Mouse (Mus musculus): Measurements from ENCODE around the gene Coro1b. TPM values are rescaled to one million over a fixed set of nuclear protein-coding genes. Genes with fewer than 3 reads are reported as not detected.

The Coro1b gene
- total and polyA plus RNA-seq, 2 experiments = 66.1 to 109 TPM

DNA sequence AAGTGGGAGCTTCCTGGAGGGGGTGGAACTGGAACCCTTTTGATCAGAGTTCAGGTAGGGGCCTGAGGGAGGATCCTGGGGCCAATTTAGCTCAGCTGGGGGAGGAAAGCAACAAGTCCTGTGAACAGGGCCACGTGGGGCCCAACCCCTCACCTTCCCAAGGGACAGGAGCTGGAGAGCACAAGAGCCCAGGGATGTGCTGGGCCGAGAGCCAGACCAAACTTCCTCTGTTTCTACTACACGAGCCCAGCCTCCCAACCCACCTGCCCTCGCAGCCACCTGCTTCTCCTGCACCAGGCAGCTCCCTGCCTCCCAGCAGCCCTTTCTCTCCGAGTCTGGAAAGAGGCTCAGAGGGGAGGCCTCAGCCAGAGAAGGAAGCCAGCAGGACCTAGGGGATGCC, 48.1 kb downstream of the Coro1b start:
- H3K27ac ChIP-seq (replicated peaks; ENCODE audit: insufficient read depth, low read depth, low read length) = no peak overlapping the region
- H3K4me1 ChIP-seq (ENCODE audit: control insufficient read depth, insufficient read depth, low read length) = peaks cover 39% of the 10 kb centered on the region

DNA sequence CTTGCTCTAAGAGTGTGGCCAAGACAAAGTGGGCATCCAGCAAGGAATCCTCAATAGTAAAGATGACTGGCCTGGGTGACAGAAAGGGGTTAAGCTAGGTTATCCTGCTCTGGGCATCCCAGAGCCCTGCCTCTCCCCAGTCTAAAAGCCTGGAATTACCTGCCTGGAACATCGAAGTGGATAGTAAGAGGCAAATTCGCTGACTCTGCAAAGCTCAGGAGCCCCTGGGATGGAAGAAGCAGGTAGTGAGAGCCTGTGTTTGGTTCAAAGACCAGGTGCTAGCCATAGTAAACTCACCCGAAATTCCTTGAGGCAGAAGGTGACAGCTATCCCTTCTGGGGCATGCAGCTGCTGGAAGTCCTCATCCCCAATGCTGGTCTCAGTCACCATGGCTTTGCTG, 48.8 kb downstream of the Coro1b start:
- Histone ChIP-seq H3K4me3 (ENCODE audit: insufficient read depth, low read depth, low read length) (no peak overlapping the region), H3K4me1 (ENCODE audit: control insufficient read depth, insufficient read depth, low read length) (peaks cover 41% of the 10 kb centered on the region), H3K27ac (replicated peaks; ENCODE audit: insufficient read depth, low read depth, low read length) (no peak overlapping the region), H3K9ac (ENCODE audit: low read depth, low read length) (no peak overlapping the region), H3K36me3 (ENCODE audit: control insufficient read depth, insufficient read depth, low read length) (peaks cover 6% of the 10 kb centered on the region; the same call in 1 of the 2 replicates), H3K27me3 (ENCODE audit: control insufficient read depth, insufficient read depth, low read length) (no peaks in the 10 kb centered on the region), H3K79me2 (ENCODE audit: control insufficient read depth, insufficient read depth, low read length) (peaks cover 12% of the 10 kb centered on the region)
- no peak for DNase-seq (ENCODE audit: extremely low read depth, low read depth, low spot score)
- WGBS = 76% methylated on average over 3 of the region's 3 CpGs
- no peak for TF ChIP-seq POLR2A (IDR thresholded peaks at IDR 0.05; ENCODE audit: extremely low read depth, insufficient read depth, low read length)
- no peak for TF ChIP-seq CTCF (IDR thresholded peaks at IDR 0.05; ENCODE audit: low read depth, low read length)

More for the DNA sequence above, 48.1 kb downstream of the Coro1b start:
- Histone ChIP-seq H3K4me3 (ENCODE audit: insufficient read depth, low read depth, low read length) (no peak overlapping the region), H3K36me3 (ENCODE audit: control insufficient read depth, insufficient read depth, low read length) (peaks cover 6% of the 10 kb centered on the region; the same call in 1 of the 2 replicates), H3K79me2 (ENCODE audit: control insufficient read depth, insufficient read depth, low read length) (peaks cover 14% of the 10 kb centered on the region), H3K27me3 (ENCODE audit: control insufficient read depth, insufficient read depth, low read length) (no peaks in the 10 kb centered on the region), H3K9ac (ENCODE audit: low read depth, low read length) (no peak overlapping the region)
- DNase-seq (ENCODE audit: extremely low read depth, low read depth, low spot score) = no peak
- WGBS = 35% methylated on average over 5 of the region's 5 CpGs
- no peak for TF ChIP-seq CTCF (IDR thresholded peaks at IDR 0.05; ENCODE audit: low read depth, low read length)
- TF ChIP-seq POLR2A (IDR thresholded peaks at IDR 0.05; ENCODE audit: extremely low read depth, insufficient read depth, low read length) = no peak

DNA sequence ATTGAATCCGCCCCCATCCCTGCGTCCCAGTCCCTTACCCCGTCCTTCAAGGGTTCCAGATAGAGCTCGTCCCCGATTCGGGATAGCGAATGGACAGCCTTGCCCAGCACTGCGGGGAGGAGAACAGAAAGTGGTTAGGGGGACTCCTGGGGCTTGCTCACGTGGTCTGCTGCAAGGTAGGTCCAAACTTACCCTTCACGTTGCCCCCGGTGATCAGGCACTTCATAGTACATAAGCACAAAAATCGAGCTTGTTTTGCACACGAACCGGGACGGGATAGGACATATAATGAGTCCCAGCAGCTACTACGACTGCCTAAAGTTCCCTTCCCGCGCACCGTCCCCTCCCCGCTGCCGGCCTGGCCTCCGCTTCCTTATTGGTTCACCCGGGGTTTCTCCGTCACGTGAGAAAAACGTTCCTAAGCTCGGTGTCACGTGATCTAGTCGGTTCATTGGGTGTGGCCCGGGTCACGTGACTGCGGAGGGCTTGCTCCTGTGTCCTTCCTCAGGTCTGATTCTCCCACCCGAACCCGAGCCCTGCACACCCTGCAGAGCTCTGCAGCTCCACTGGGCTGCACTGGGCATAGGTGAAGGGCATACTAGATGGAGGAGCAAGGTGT, 53.0 kb downstream of the Coro1b start, which contains the start of gene Rad9a:
TSS of gene Rad9a (minus strand) at position 372 of the 619 bp plus-strand sequence.
- Histone ChIP-seq H3K36me3 (ENCODE audit: control insufficient read depth, insufficient read depth, low read length) (no peaks in the 10 kb centered on the region), H3K27ac (replicated peaks; ENCODE audit: insufficient read depth, low read depth, low read length) (peak within 1 kb of the TSS; percentile 8; the same call in 1 of the 2 replicates), H3K4me3 (ENCODE audit: insufficient read depth, low read depth, low read length) (peak within 1 kb of the TSS; percentile 78), H3K4me1 (ENCODE audit: control insufficient read depth, insufficient read depth, low read length) (peaks cover 14% of the 10 kb centered on the region), H3K79me2 (ENCODE audit: control insufficient read depth, insufficient read depth, low read length) (no peaks in the 10 kb centered on the region), H3K27me3 (ENCODE audit: control insufficient read depth, insufficient read depth, low read length) (no peaks in the 10 kb centered on the region), H3K9ac (ENCODE audit: low read depth, low read length) (peak within 1 kb of the TSS; percentile 79)
- under 1% methylated on average over 34 of the region's 34 CpGs for WGBS
- no peak for TF ChIP-seq CTCF (IDR thresholded peaks at IDR 0.05; ENCODE audit: low read depth, low read length)
- TF ChIP-seq POLR2A (IDR thresholded peaks at IDR 0.05; ENCODE audit: extremely low read depth, insufficient read depth, low read length) = 0 out of 2 replicates have a peak, but pooled peaks have one; percentile 32
- peak; percentile 86 for DNase-seq (ENCODE audit: extremely low read depth, low read depth, low spot score)

DNA sequence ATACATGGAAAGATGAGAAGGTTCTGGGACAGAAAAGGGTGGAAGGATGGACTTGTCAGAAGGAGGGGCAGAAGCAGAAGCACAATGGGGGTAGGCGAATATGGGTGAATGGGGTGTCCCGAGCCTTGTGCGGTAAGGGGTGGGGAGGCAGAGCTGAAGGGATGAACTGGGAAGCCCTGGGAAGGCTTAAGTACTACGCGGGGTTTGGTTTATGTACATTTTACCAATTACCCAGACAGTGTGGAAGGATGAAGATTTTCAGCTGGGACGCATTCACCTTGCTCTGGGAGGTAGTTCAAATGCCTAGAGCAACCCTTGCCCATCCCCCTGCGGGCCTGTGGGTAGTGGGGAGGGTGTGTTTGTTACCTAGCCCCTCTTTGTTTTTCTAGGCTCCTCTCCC, 53.7 kb downstream of the Coro1b start:
- Histone ChIP-seq H3K27ac (replicated peaks; ENCODE audit: insufficient read depth, low read depth, low read length) (no peak overlapping the region), H3K36me3 (ENCODE audit: control insufficient read depth, insufficient read depth, low read length) (no peaks in the 10 kb centered on the region), H3K27me3 (ENCODE audit: control insufficient read depth, insufficient read depth, low read length) (no peaks in the 10 kb centered on the region), H3K79me2 (ENCODE audit: control insufficient read depth, insufficient read depth, low read length) (no peaks in the 10 kb centered on the region), H3K4me3 (ENCODE audit: insufficient read depth, low read depth, low read length) (peak overlapping the region; percentile 78; the same call in 1 of the 2 replicates), H3K9ac (ENCODE audit: low read depth, low read length) (peak overlapping the region; percentile 79; the same call in 1 of the 2 replicates), H3K4me1 (ENCODE audit: control insufficient read depth, insufficient read depth, low read length) (peaks cover 10% of the 10 kb centered on the region)
- DNase-seq (ENCODE audit: extremely low read depth, low read depth, low spot score) = no peak
- 36% methylated on average over 7 of the region's 7 CpGs for WGBS
- TF ChIP-seq POLR2A (IDR thresholded peaks at IDR 0.05; ENCODE audit: extremely low read depth, insufficient read depth, low read length) (no peak), CTCF (IDR thresholded peaks at IDR 0.05; ENCODE audit: low read depth, low read length) (no peak)

DNA sequence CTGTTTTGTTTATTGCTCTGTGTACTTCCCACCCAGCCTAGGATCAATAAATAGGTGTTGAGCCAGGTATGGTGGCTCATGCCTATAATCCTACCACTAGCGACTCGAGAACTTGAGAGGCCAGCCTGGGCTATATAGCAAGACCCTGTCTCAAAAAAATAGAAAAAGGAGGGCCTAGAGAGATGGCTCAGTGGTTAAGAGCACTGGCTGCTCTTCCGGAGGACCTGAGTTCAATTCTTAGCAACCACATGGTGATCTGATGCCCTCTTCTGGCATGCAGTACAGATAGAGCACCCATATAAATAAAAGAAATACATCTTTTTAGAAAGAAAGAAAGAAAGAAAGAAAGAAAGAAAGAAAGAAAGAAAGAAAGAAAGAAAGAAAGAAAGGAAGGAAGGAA, 54.7 kb downstream of the Coro1b start:
- no peak overlapping the region for H3K9ac ChIP-seq (ENCODE audit: low read depth, low read length)
- no peak overlapping the region for H3K27ac ChIP-seq (replicated peaks; ENCODE audit: insufficient read depth, low read depth, low read length)
- TF ChIP-seq POLR2A (IDR thresholded peaks at IDR 0.05; ENCODE audit: extremely low read depth, insufficient read depth, low read length) (no peak), CTCF (IDR thresholded peaks at IDR 0.05; ENCODE audit: low read depth, low read length) (no peak)
- H3K4me1 ChIP-seq (ENCODE audit: control insufficient read depth, insufficient read depth, low read length) = peaks cover 10% of the 10 kb centered on the region
- H3K27me3 ChIP-seq (ENCODE audit: control insufficient read depth, insufficient read depth, low read length) = no peaks in the 10 kb centered on the region
- no peaks in the 10 kb centered on the region for H3K36me3 ChIP-seq (ENCODE audit: control insufficient read depth, insufficient read depth, low read length)
- H3K4me3 ChIP-seq (ENCODE audit: insufficient read depth, low read depth, low read length) = no peak overlapping the region
- no peaks in the 10 kb centered on the region for H3K79me2 ChIP-seq (ENCODE audit: control insufficient read depth, insufficient read depth, low read length)
- WGBS = 54% methylated on average over 3 of the region's 3 CpGs
- peak; percentile 30 for DNase-seq (ENCODE audit: extremely low read depth, low read depth, low spot score)

Other genes with a start within 250 kb of the Coro1b start
Only the 30 nearest of the 34 such genes appear.
- gene Unc93b1, start 213.4 kb upstream of the Coro1b start, total RNA-seq (2014; rRNA removed) = 41.1 and 41.5 TPM in 2 replicates
- gene Unc93b1, start 213.4 kb upstream of the Coro1b start, polyA plus RNA-seq (2012; rRNA removed) = 68.9 and 102 TPM in 2 replicates
- gene Aldh3b3, start 190.0 kb upstream of the Coro1b start, total RNA-seq (2014; rRNA removed) = 0.74 and 1.7 TPM in 2 replicates
- gene Aldh3b3, start 190.0 kb upstream of the Coro1b start, polyA plus RNA-seq (2012; rRNA removed) = 6.4 and 7.7 TPM in 2 replicates
- not detected in 2 replicates for gene Aldh3b2, start 176.3 kb upstream of the Coro1b start, total RNA-seq (2014; rRNA removed)
- 0.16 and 0.48 TPM in 2 replicates for gene Aldh3b2, start 176.3 kb upstream of the Coro1b start, polyA plus RNA-seq (2012; rRNA removed)
- 44.3 and 49.8 TPM in 2 replicates for gene Acy3, start 162.0 kb upstream of the Coro1b start, total RNA-seq (2014; rRNA removed)
- gene Acy3, start 162.0 kb upstream of the Coro1b start, polyA plus RNA-seq (2012; rRNA removed) = 232 and 326 TPM in 2 replicates
- not detected in 2 replicates for gene Tbx10, start 155.9 kb upstream of the Coro1b start, total RNA-seq (2014; rRNA removed)
- not detected in 2 replicates for gene Tbx10, start 155.9 kb upstream of the Coro1b start, polyA plus RNA-seq (2012; rRNA removed)
- 30.1 and 36.0 TPM in 2 replicates for gene Nudt8, start 148.0 kb upstream of the Coro1b start, total RNA-seq (2014; rRNA removed)
- 13.4 and 18.5 TPM in 2 replicates for gene Nudt8, start 148.0 kb upstream of the Coro1b start, polyA plus RNA-seq (2012; rRNA removed)
- gene Gm49405, start 148.0 kb upstream of the Coro1b start, total RNA-seq (2014; rRNA removed) = 0.54 and 0.92 TPM in 2 replicates
- 0.72 and 1.1 TPM in 2 replicates for gene Gm49405, start 148.0 kb upstream of the Coro1b start, polyA plus RNA-seq (2012; rRNA removed)
- gene Doc2g, start 145.3 kb upstream of the Coro1b start, total RNA-seq (2014; rRNA removed) = 0.74 and 0.87 TPM in 2 replicates
- 2.3 and 4.9 TPM in 2 replicates for gene Doc2g, start 145.3 kb upstream of the Coro1b start, polyA plus RNA-seq (2012; rRNA removed)
- 189 and 197 TPM in 2 replicates for gene Ndufv1, start 135.8 kb upstream of the Coro1b start, total RNA-seq (2014; rRNA removed)
- gene Ndufv1, start 135.8 kb upstream of the Coro1b start, polyA plus RNA-seq (2012; rRNA removed) = 239 and 251 TPM in 2 replicates
- 456 and 810 TPM in 2 replicates for gene Gstp1, start 110.6 kb upstream of the Coro1b start, total RNA-seq (2014; rRNA removed)
- 965 and 1,374 TPM in 2 replicates for gene Gstp1, start 110.6 kb upstream of the Coro1b start, polyA plus RNA-seq (2012; rRNA removed)
- 4.1 and 7.9 TPM in 2 replicates for gene Gstp2, start 102.6 kb upstream of the Coro1b start, total RNA-seq (2014; rRNA removed)
- 4.4 and 9.2 TPM in 2 replicates for gene Gstp2, start 102.6 kb upstream of the Coro1b start, polyA plus RNA-seq (2012; rRNA removed)
- 21.5 and 28.1 TPM in 2 replicates for gene Gstp3, start 89.0 kb upstream of the Coro1b start, total RNA-seq (2014; rRNA removed)
- 54.3 and 66.1 TPM in 2 replicates for gene Gstp3, start 89.0 kb upstream of the Coro1b start, polyA plus RNA-seq (2012; rRNA removed)
- gene Cabp2, start 67.0 kb upstream of the Coro1b start, total RNA-seq (2014; rRNA removed) = 0.13 and 0.37 TPM in 2 replicates
- gene Cabp2, start 67.0 kb upstream of the Coro1b start, polyA plus RNA-seq (2012; rRNA removed) = 0.27 and 0.70 TPM in 2 replicates
- gene Cdk2ap2, start 51.4 kb upstream of the Coro1b start, total RNA-seq (2014; rRNA removed) = 33.9 and 44.0 TPM in 2 replicates
- gene Cdk2ap2, start 51.4 kb upstream of the Coro1b start, polyA plus RNA-seq (2012; rRNA removed) = 185 and 198 TPM in 2 replicates
- 1.7 and 4.9 TPM in 2 replicates for gene Pitpnm1, start 48.6 kb upstream of the Coro1b start, total RNA-seq (2014; rRNA removed)
- gene Pitpnm1, start 48.6 kb upstream of the Coro1b start, polyA plus RNA-seq (2012; rRNA removed) = 8.1 and 14.2 TPM in 2 replicates
- gene Aip, start 22.8 kb upstream of the Coro1b start, total RNA-seq (2014; rRNA removed) = 16.5 and 20.1 TPM in 2 replicates
- 30.0 and 33.5 TPM in 2 replicates for gene Aip, start 22.8 kb upstream of the Coro1b start, polyA plus RNA-seq (2012; rRNA removed)
- gene Gpr152, start 8.8 kb upstream of the Coro1b start, total RNA-seq (2014; rRNA removed) = not detected in 2 replicates
- 0.02 TPM in 2 replicates for gene Gpr152, start 8.8 kb upstream of the Coro1b start, polyA plus RNA-seq (2012; rRNA removed)
- 0.37 TPM in 1 of 2 replicates, not detected in the other for gene Cabp4, start 4.6 kb upstream of the Coro1b start, total RNA-seq (2014; rRNA removed)
- not detected in 2 replicates for gene Cabp4, start 4.6 kb upstream of the Coro1b start, polyA plus RNA-seq (2012; rRNA removed)
- gene Ptprcap, start 5.0 kb downstream of the Coro1b start, total RNA-seq (2014; rRNA removed) = 1.7 and 4.1 TPM in 2 replicates
- 6.9 and 8.2 TPM in 2 replicates for gene Ptprcap, start 5.0 kb downstream of the Coro1b start, polyA plus RNA-seq (2012; rRNA removed)
- 7.2 and 7.4 TPM in 2 replicates for gene Rps6kb2, start 14.7 kb downstream of the Coro1b start, total RNA-seq (2014; rRNA removed)
- gene Rps6kb2, start 14.7 kb downstream of the Coro1b start, polyA plus RNA-seq (2012; rRNA removed) = 28.3 and 31.6 TPM in 2 replicates
- gene Carns1, start 26.9 kb downstream of the Coro1b start, total RNA-seq (2014; rRNA removed) = 0.40 and 0.65 TPM in 2 replicates
- gene Carns1, start 26.9 kb downstream of the Coro1b start, polyA plus RNA-seq (2012; rRNA removed) = 1.8 and 1.9 TPM in 2 replicates
- gene Tbc1d10c, start 42.7 kb downstream of the Coro1b start, total RNA-seq (2014; rRNA removed) = 0.46 and 1.4 TPM in 2 replicates
- 1.7 and 2.2 TPM in 2 replicates for gene Tbc1d10c, start 42.7 kb downstream of the Coro1b start, polyA plus RNA-seq (2012; rRNA removed)
- 170 TPM in 2 replicates for gene Ppp1ca, start 43.4 kb downstream of the Coro1b start, total RNA-seq (2014; rRNA removed)
- 399 and 571 TPM in 2 replicates for gene Ppp1ca, start 43.4 kb downstream of the Coro1b start, polyA plus RNA-seq (2012; rRNA removed)
- 0.74 and 1.3 TPM in 2 replicates for gene Rad9a, start 53.0 kb downstream of the Coro1b start, total RNA-seq (2014; rRNA removed)
- gene Rad9a, start 53.0 kb downstream of the Coro1b start, polyA plus RNA-seq (2012; rRNA removed) = 7.0 and 7.5 TPM in 2 replicates
- gene Clcf1, start 65.6 kb downstream of the Coro1b start, total RNA-seq (2014; rRNA removed) = 0.27 and 0.28 TPM in 2 replicates
- gene Clcf1, start 65.6 kb downstream of the Coro1b start, polyA plus RNA-seq (2012; rRNA removed) = 0.87 and 3.8 TPM in 2 replicates
- not detected in 2 replicates for gene AC109138.7, start 65.7 kb downstream of the Coro1b start, total RNA-seq (2014; rRNA removed)
- gene AC109138.7, start 65.7 kb downstream of the Coro1b start, polyA plus RNA-seq (2012; rRNA removed) = not detected in 2 replicates
- gene Pold4, start 83.3 kb downstream of the Coro1b start, total RNA-seq (2014; rRNA removed) = 27.2 and 27.3 TPM in 2 replicates
- gene Pold4, start 83.3 kb downstream of the Coro1b start, polyA plus RNA-seq (2012; rRNA removed) = 60.4 and 63.8 TPM in 2 replicates
- 11.5 and 12.1 TPM in 2 replicates for gene Ssh3, start 120.6 kb downstream of the Coro1b start, total RNA-seq (2014; rRNA removed)
- gene Ssh3, start 120.6 kb downstream of the Coro1b start, polyA plus RNA-seq (2012; rRNA removed) = 15.3 and 29.2 TPM in 2 replicates
- gene Ankrd13d, start 134.5 kb downstream of the Coro1b start, total RNA-seq (2014; rRNA removed) = 0.40 and 0.46 TPM in 2 replicates
- 0.27 and 0.60 TPM in 2 replicates for gene Ankrd13d, start 134.5 kb downstream of the Coro1b start, polyA plus RNA-seq (2012; rRNA removed)
- 11.3 and 16.4 TPM in 2 replicates for gene Grk2, start 157.6 kb downstream of the Coro1b start, total RNA-seq (2014; rRNA removed)
- gene Grk2, start 157.6 kb downstream of the Coro1b start, polyA plus RNA-seq (2012; rRNA removed) = 23.4 and 30.3 TPM in 2 replicates